Mouse (Mus musculus) 416B (cell line): Measurements from ENCODE around the gene Pgrmc2.

Experiments
- DNase-seq: peaks from one replicate; pipeline ENCODE4 v3.0.0; 2011; ENCODE audit warnings: low read depth

Pgrmc2 gene

DNA sequence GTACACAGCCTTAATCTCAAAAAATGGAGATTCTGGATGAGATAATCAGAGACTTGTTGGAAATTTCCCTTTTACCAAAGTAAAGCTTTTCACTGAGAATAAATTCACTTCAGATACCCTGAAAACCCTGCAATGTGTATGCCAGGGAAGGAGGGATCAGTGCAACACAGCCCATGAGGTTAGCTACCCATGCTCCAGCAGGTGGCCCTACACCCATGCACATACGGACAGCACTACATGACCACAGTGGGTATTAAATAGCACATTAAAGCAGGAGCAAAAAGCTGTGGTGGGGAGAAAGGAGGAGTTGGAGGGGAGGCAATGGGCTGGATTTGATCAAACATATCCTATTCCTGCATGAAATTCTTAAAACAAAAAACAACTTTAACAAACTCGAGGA is 12.3 kb downstream of the Pgrmc2 start:
- peak; percentile 14 for DNase-seq

- DNase-seq, result no peak
Observed at GRCm38 (mm10) chr3:41065320-41065719, 17.5 kb downstream of the Pgrmc2 start.

GRCm38 (mm10) chr3:41062758-41063157 is 20.1 kb downstream of the Pgrmc2 start:
- DNase-seq, result no peak

GRCm38 (mm10) chr3:41061831-41062565 is 20.8 kb downstream of the Pgrmc2 start:
- peak; percentile 66 for DNase-seq

DNA sequence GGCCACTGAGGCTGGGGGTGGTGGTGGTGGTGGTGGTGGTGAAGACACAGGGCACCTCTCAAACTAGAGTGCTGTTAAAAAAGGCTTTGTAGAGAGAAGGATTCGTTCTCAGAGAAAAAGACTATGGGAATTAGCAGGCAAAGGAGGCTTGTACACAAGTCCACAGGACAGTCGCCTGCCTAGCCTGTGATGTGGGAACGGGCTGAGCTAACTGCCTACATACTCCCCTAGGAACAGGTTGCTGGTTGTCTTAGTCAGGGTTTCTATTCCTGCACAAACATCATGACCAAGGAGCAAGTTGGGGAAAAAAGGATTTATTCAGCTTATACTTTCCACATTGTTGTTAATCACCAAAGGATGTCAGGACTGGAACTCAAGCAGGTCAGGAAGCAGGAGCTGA is 23.6 kb downstream of the Pgrmc2 start:
- no peak for DNase-seq

- no peak for DNase-seq
Observed at GRCm38 (mm10) chr3:41058395-41058794, 24.5 kb downstream of the Pgrmc2 start.

DNA sequence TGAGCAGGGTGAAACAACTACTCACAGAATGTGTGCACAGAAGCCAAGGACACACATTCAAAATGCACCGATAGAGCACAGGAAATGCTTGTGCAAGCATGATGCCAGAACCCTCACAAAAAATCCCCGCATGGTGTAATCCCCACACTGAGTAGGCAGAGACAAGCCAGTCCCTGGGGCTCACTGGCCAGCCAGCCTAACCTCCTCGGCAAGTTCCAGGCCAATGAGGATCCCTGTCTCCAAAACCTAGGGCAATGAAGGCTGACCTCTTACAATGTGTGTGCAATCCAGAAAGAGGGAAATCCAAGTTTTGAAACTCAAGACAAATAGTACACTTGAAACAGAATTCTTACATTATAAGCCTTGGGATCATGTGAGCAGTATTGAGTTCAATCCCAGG is 29.5 kb downstream of the Pgrmc2 start:
- peak; percentile 16 for DNase-seq

GRCm38 (mm10) chr3:41047838-41048237 is 35.0 kb downstream of the Pgrmc2 start:
- DNase-seq, result no peak

GRCm38 (mm10) chr3:41043756-41044354 is 39.0 kb downstream of the Pgrmc2 start:
- no peak for DNase-seq

DNA sequence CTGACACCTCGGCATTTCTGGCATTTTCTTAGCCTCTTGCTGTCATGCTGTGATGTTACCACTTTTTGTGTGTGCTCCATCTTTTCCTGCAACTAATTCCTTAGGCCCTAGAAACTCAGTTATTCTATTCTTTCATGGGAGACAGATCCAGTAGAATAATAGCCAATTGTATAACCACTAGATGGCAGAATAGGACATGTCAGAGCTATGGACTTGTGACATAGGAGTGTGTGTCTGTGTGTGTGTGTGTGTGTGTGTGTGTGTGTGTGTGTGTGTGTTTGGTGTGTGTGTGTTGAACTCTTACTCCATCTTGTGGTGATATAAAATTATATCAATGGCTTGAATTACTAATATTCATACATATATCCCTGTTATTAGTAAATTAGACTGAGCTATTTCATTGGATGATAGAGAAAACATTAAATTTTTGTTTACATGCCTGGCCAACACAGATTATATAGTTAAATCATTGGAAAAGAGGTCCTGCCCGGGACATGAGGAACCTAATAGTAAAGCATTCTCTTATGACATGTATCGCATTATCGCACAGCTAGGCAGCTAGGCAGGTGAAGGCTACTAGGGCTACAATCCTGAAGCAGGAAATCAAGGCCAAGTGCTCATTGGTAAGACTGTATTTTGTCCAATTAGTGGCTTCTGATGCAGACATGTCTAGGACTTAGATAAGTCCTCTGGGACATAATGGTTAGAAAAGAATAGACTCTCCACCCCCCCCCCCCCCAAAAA is 40.5 kb downstream of the Pgrmc2 start:
- peak; percentile 86 for DNase-seq

DNA sequence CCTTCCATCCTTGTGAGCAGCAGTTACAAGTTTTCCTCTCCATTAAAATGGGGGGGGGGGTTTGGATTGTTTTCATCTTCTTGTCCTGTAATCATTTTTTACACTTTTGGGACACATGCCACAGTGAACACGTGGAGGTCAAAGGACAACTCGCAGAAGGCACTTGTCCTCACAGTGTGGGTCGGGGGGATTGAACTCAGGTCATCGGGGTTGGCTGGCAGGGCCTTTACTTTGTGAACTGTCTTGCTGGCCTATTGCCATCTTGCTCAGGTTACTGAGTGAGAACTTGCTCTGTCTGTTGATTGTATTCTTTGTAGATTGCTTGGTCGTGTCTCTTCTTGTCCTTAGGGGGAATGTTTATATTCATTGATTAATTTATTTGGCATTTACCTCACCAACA is 41.6 kb downstream of the Pgrmc2 start:
- no peak for DNase-seq

GRCm38 (mm10) chr3:41038297-41038916 is 44.4 kb downstream of the Pgrmc2 start:
- DNase-seq, result no peak

GRCm38 (mm10) chr3:41031286-41032210 is 51.3 kb downstream of the Pgrmc2 start:
- no peak for DNase-seq

GRCm38 (mm10) chr3:41030705-41031104 is 52.1 kb downstream of the Pgrmc2 start:
- no peak for DNase-seq

- DNase-seq, result no peak
Observed at GRCm38 (mm10) chr3:41021980-41022379, 60.9 kb downstream of the Pgrmc2 start.

- peak; percentile 30 for DNase-seq
Observed at GRCm38 (mm10) chr3:41020687-41021086, 62.2 kb downstream of the Pgrmc2 start.

DNA sequence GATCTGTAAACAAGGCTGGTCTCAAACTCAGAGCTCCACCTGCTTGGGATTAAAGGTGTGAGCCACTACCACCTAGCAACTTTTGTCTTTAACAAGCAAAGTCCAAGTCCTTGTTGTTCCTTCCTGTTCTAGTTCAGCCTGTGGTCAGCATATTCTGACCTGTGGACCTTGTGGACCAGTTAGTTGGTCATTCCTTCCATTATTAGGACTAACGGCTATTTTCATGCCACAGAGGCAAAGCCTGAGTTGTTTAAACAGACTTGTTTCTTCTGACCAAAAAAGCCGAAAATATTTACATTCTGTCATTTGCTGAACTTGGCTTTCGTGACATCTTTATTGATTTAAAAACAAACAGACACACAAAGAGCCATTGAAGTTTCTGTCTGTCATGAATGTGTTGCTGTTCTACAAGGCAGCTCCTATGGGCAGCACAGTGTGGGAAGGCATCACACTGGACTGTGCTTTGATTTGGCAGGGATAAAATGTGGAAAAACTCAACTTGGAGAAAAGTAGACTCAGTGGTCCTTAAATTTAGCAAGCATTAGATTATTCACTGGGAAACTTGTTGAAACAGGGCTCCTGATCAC is 64.7 kb downstream of the Pgrmc2 start:
- DNase-seq, result no peak
